Mouse (Mus musculus) fibroblast of lung, adult 2 months (primary cell): ENCODE results near the gene Ppp1r14b.
A peak's percentile ranks its signal among the peaks of the same experiment; 100 is the strongest.

ENCODE experiments used
- DNase-seq: peaks from one replicate; pipeline ENCODE4 v3.0.0-alpha.2; 2011; ENCODE audit warnings: low read depth

Gene Ppp1r14b

DNA sequence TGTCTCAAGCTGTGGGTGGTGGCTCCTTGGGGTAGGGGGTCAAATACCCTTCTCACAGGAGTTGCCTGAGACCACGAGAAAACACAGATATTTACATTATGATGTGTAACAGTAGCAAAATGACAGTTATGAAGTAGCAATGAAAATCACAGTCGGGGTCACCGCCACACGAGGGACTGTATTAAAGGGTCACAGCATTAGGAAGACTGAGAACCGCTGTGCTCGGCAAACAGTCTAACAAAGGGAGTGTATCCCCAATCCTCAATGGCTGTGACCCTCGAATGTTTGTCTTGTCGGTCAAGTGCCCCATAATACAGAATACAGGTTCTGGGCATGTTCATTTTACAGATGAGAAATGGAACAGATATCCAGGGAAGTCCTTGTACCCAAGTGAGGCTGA, 19.2 kb downstream of the Ppp1r14b start:
- DNase-seq: no peak

GRCm38 (mm10) chr19:6994489-6994888, 19.7 kb downstream of the Ppp1r14b start:
- DNase-seq: no peak

DNA sequence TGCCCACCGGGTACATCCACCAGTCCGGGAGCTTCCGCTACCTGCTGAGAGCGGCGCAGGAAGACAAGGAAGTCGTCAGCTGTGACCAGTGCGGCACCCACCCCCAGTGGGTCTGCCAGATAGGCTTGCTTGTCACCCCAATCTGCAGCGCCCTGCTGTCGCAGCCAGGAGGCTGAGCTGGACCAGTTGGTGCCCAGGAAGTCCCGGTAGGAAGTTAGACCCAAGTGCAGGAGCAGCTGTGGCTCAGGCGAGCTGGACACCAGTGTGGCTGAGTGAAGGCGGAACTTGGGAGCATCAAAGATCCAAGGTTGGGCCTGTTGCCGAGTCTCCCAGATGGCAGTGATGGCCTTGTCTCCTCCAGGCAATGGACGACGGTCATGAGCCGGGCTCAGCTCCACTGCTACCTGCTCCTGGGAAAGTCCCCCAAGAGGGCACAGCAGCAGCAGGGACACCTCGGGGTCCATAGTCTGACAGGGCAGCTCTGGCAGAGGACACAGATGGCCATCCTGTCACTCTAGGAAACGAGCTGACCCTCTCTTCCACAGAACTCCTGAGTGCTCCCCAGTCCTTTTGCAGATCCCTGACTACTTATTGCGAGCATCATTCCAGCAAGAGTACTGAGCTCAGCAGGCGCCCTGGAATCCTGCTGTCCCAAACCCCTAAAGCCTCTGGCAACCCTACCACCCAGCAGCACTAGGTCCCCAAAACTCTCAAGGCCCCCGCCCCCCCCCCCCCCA, 20.7 kb downstream of the Ppp1r14b start:
- no peak for DNase-seq

DNA sequence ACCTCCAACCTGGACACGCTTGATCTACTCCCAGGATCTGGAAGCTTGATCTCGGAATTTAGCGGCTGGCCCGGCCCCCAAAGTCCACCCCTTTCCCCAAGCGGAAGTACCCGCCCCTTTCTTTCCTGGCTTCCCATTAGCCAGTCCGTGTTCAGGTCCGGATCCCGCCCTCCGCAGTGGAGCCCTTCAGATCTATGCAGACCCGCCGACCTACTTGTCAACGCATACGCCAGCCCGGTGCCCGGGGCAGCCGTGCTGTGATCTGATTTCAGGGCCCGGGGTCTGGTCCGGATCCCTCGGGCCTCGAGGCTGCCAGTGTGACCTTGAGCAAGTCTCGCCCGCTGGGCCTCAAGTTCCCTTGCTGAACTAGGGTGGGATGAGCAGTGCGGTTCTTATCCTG, 21.2 kb downstream of the Ppp1r14b start, which contains the start of the genes Nudt22 and Trpt1:
TSS of gene Nudt22 (minus strand) at position 112 of the 400 bp plus-strand sequence.
TSS of gene Trpt1 (plus strand) at position 126 of the 400 bp plus-strand sequence.
- no peak for DNase-seq

- no peak for DNase-seq
Observed at GRCm38 (mm10) chr19:6997721-6998290, 23.0 kb downstream of the Ppp1r14b start.

GRCm38 (mm10) chr19:6999360-7000063, 24.7 kb downstream of the Ppp1r14b start:
- DNase-seq: no peak

DNA sequence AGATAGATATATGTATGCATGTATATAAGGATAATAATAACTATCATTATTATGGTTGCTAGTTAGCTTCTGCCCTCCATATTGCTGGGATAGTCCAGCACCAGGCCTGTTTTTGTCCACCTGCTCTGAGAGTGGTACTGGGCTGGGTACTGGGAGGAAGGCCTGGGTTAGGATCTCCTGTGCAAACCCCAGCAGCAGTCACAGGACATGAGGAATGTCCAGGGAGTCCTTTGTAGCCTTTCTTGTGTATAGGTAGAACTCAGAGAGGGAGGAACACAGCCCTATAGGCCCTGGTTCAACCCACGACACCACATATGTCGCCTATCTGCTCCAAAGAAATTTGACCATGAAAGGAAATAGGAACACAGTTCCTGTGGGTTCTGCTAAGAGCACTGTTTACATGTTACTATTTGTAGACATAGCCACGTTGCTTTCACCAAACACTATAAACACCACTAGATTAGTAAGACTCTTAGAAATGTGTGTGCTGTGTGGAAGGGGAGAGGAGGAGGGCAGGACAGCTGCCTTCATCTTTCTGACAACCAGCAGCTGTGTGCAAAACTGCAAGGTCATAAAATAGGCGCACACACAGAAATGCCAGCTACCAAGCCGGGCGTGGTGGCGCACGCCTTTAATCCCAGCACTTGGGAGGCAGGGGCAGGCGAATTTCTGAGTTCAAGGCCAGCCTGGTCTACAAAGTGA, 32.3 kb downstream of the Ppp1r14b start:
- no peak for DNase-seq

DNA sequence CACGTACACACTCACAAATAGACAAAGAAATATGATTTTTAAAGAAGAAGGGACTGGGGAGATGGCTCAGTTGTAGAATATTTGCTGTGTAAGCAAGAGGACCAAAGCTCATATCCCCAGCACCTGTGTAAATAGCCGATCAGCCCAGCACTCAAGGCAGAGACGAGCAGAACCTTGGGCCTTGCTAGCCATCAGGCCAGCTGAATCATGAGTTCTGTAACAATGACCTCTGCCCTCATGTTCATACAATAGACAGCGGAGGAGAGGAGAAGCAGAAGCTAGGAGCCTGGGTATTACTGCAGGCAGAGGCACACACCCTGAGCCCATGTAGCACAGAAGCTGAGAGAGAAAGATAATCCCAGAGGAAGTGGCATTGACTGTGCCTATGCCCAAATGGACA, 37.7 kb downstream of the Ppp1r14b start:
- DNase-seq: no peak

GRCm38 (mm10) chr19:7013984-7014383, 39.2 kb downstream of the Ppp1r14b start:
- DNase-seq: no peak

DNA sequence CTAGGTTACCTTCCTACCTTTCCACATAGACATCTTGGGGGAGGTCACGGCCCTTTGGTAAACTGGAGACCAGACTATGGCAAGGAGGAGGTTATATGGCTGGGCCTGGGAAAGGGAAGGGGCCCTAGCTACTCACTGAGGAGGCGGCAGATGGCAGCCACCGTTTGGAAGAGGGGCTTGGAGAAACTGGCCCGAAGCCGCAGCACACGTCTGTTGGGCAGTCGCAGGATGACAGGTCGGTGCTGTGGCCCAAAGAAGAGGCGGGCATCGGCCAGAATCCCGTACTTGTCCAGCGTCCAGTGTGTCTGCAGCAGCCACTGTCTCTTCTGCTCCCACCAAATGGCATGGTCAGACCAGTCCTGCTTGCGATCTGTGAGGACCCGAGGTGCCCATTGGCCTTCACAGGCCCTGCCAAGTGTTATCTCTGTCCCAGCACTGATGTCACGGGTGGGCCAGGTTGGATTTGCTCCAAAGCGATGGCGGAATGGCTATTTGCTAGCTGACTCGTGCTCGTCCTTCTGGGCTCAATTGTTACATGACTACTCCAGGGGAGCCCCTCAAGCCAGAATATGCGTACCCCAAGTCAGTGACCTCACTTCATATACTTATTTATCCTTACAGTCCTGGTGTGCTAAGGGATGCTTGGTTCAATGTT, 39.8 kb downstream of the Ppp1r14b start:
- no peak for DNase-seq

- no peak for DNase-seq
Observed at GRCm38 (mm10) chr19:7017541-7018457, 43.0 kb downstream of the Ppp1r14b start.

DNA sequence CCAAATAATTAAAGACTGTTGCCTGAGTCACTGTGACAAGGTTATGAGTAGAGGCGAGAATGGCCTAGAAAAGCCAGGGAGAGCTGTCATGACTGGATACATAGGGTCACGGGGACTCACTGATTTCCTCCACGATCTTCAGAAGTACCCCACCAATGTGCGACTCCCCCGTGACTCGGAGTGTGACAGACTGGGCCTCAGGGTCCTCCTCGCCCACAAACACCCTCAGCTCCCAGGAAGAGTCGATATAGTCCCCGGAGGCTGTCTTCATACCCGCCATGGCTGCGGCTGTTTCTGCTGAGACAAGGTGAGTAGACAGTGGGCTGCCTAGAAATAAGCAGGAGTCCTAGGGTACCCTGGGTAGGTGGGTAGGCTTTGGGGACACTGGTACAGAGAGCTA, 43.8 kb downstream of the Ppp1r14b start:
- DNase-seq: no peak

DNA sequence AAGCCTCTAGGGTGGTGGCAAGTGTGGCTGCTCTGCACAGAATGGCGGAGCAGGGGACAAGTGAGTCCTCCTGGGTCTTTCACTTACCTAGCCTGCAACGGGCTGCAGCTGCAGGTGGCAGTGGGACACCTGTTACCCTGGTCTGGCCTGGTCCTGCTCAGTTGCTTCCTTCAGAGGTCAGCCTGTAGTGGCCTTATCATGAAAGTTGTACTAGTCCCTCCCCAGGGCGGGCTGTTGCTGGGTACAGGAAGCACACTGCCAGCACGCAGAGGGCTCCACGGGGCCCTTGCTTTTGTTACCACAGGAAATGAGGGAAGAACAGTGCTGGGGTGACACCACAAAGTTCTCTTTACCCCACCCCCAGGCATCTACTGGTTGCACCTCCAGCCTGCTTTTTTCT, 44.4 kb downstream of the Ppp1r14b start, which contains the start of gene Fermt3:
TSS of gene Fermt3 (minus strand) at position 279 of the 400 bp plus-strand sequence.
- DNase-seq: no peak

DNA sequence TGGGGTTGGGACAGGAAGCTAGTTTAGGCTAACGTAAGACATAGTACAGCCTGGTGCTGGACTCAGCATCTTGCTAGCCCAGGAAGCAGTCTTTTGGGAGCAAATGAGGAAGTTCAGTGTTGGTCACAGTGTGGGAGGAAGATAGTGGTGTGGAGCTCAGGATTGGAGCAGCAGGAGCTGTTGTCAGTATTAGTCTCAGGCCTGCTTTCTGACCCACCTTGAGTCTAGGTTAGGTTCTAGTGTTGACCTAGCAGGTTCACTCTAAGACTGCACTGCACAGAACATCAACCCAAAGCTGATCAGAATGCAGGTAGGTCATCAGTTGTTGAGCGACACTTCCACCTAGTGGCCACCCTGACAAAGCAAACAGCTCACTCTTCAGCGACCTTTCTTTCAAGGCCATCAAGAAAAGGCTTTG, 45.5 kb downstream of the Ppp1r14b start:
- peak; percentile 9 for DNase-seq
